Mouse (Mus musculus): ENCODE measurements around the gene Fggy.

Fggy gene

GRCm38 (mm10) chr4:95597208-95597607 lies 39.9 kb downstream of the Fggy start:
- DNase-seq: no peak

GRCm38 (mm10) chr4:95601776-95602175 lies 44.5 kb downstream of the Fggy start:
- no peak for DNase-seq

GRCm38 (mm10) chr4:95603254-95603653 lies 45.9 kb downstream of the Fggy start:
- no peak for DNase-seq

GRCm38 (mm10) chr4:95610663-95611062 lies 53.4 kb downstream of the Fggy start:
- no peak for DNase-seq

GRCm38 (mm10) chr4:95611390-95611789 lies 54.1 kb downstream of the Fggy start:
- no peak for DNase-seq

GRCm38 (mm10) chr4:95621046-95621445 lies 63.7 kb downstream of the Fggy start:
- DNase-seq: no peak

- no peak for DNase-seq
Measured at GRCm38 (mm10) chr4:95624696-95625095, 67.4 kb downstream of the Fggy start.

GRCm38 (mm10) chr4:95625651-95626050 lies 68.3 kb downstream of the Fggy start:
- no peak for DNase-seq

GRCm38 (mm10) chr4:95626186-95626585 lies 68.9 kb downstream of the Fggy start:
- no peak for DNase-seq

GRCm38 (mm10) chr4:95634903-95635302 lies 77.6 kb downstream of the Fggy start:
- no peak for DNase-seq

GRCm38 (mm10) chr4:95636937-95637749 lies 79.8 kb downstream of the Fggy start:
- no peak for DNase-seq

GRCm38 (mm10) chr4:95638063-95638462 lies 80.8 kb downstream of the Fggy start:
- no peak for DNase-seq

GRCm38 (mm10) chr4:95640831-95641230 lies 83.5 kb downstream of the Fggy start:
- no peak for DNase-seq

GRCm38 (mm10) chr4:95644048-95644447 lies 86.7 kb downstream of the Fggy start:
- DNase-seq: no peak

- no peak for DNase-seq
Measured at GRCm38 (mm10) chr4:95648801-95649551, 91.7 kb downstream of the Fggy start.

GRCm38 (mm10) chr4:95649552-95649905 lies 92.2 kb downstream of the Fggy start:
- no peak for DNase-seq

- DNase-seq: no peak
Measured at GRCm38 (mm10) chr4:95649980-95650379, 92.7 kb downstream of the Fggy start.

- no peak for DNase-seq
Measured at GRCm38 (mm10) chr4:95652044-95652443, 94.7 kb downstream of the Fggy start.

GRCm38 (mm10) chr4:95653296-95653912 lies 96.1 kb downstream of the Fggy start:
- DNase-seq: no peak

- DNase-seq: no peak
Measured at GRCm38 (mm10) chr4:95653913-95654301, 96.6 kb downstream of the Fggy start.

GRCm38 (mm10) chr4:95659024-95659423 lies 101.7 kb downstream of the Fggy start:
- DNase-seq: no peak

GRCm38 (mm10) chr4:95663596-95663995 lies 106.3 kb downstream of the Fggy start:
- no peak for DNase-seq

- no peak for DNase-seq
Measured at GRCm38 (mm10) chr4:95664327-95664726, 107.0 kb downstream of the Fggy start.
